Mouse (Mus musculus): Measurements from ENCODE around the gene Olfr1177-ps.

The Olfr1177-ps gene

GRCm38 (mm10) chr2:88346392-88346791 is at the start of gene Olfr1177-ps:
Gene Olfr1177-ps, minus strand, starts transcription at chr2:88346492.
- DNase-seq (ENCODE audit: inconsistent age in 2 of 2, low spot score in 1 of 2): no peak

GRCm38 (mm10) chr2:88386762-88387161 is 40.5 kb upstream of the Olfr1177-ps start, which contains the start of gene Olfr1178:
Gene Olfr1178, plus strand, starts transcription at chr2:88387062.
- no peak for DNase-seq (ENCODE audit: inconsistent age in 2 of 2, low spot score in 1 of 2)

GRCm38 (mm10) chr2:88356304-88356703 is 10.0 kb upstream of the Olfr1177-ps start:
- no peak for DNase-seq (ENCODE audit: inconsistent age in 2 of 2, low spot score in 1 of 2)

GRCm38 (mm10) chr2:88336421-88336820 is 9.9 kb downstream of the Olfr1177-ps start, which contains the start of gene Olfr1176:
Gene Olfr1176, plus strand, starts transcription at chr2:88336721.
- no peak for DNase-seq (ENCODE audit: inconsistent age in 2 of 2, low spot score in 1 of 2)

GRCm38 (mm10) chr2:88327115-88327514 is 19.2 kb downstream of the Olfr1177-ps start, which contains the start of gene Olfr1175-ps:
Gene Olfr1175-ps, minus strand, starts transcription at chr2:88327215.
- no peak for DNase-seq (ENCODE audit: inconsistent age in 2 of 2, low spot score in 1 of 2)

GRCm38 (mm10) chr2:88315035-88315434 is 31.3 kb downstream of the Olfr1177-ps start, which contains the start of gene Olfr1174-ps:
Gene Olfr1174-ps, minus strand, starts transcription at chr2:88315135.
- DNase-seq (ENCODE audit: inconsistent age in 2 of 2, low spot score in 1 of 2): no peak

Data from adrenal gland, adult (tissue).